Mouse (Mus musculus) embryo, embryonic 10.5 days (tissue): ENCODE data around the gene Cmbl.

Experiments
- DNase-seq: peaks from one replicate; pipeline ENCODE4 v3.0.0-alpha.2; 2015; ENCODE audit warnings: low spot score

Gene Cmbl

DNA sequence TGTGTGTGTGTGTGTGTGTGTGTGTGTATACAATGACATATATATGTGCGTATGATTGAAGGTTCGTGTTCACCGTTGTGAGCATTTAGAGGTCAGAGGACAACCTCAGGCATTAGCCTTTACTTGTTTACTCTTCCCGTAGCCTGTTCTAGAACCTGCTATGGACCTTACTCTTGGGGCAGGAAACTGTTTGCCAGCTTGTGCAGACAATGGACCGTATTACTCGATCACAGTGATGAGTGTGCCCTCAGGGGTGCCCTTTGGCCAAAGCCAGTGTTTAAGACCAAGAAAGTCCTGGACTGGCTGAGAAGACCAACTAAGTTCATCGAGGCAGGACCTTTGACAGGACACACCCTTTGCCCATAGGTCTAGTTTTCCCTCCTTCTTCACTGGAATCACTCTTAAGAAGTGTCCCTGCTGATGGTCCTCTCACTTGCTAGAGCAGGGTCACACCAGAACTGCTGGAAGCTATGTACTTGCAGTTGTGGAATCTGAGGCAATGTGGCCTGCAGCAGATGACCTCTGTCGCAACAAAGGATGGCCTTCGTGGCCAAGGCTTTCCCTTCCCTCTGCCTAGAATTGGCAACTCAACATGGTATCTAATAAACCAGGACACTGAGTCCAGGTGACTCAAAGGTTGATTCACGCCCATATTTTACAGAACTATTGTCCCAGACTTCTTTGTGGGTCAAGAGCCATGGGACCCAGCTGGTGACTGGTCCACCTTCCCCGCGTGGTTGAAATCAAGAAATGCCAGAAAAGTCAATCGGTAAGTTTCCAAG is 18.3 kb downstream of the Cmbl start:
- no peak for DNase-seq

DNA sequence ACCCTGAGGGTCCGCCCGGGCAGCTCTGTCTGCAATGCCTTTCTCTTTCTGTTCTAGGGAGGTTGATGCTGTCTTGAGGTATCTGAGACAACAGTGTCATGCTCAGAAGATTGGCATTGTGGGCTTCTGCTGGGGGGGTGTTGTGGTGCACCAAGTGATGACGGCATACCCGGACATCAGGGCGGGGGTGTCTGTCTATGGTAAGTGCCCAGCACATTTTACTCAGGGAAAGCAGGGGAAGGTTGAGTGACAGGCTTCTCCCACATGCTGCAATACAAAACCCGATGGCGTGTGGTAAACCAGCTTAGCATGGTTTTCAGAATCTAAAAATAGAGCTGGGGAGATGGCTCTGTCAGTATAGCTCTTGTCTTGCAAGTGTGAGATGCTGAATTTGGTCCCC is 20.0 kb downstream of the Cmbl start:
- no peak for DNase-seq

DNA sequence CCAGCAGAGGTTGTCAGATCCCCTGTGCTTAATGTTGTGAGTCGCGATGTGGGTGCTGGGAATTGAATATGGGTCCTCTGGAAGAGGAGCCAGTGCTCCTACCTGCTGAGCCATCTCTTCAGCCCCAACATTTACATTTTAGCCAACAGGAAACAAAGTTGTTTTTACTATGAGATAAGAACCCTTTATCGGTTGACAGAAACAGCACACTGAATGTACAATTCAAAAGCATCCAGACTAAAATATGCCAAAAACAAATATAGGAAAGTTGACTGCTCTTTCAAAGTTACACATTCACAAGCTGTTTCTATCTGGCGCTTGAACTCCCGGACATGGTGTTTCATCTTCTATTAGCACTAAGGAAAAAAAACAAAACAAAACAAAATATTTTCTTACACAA is 20.9 kb downstream of the Cmbl start:
- no peak for DNase-seq

DNA sequence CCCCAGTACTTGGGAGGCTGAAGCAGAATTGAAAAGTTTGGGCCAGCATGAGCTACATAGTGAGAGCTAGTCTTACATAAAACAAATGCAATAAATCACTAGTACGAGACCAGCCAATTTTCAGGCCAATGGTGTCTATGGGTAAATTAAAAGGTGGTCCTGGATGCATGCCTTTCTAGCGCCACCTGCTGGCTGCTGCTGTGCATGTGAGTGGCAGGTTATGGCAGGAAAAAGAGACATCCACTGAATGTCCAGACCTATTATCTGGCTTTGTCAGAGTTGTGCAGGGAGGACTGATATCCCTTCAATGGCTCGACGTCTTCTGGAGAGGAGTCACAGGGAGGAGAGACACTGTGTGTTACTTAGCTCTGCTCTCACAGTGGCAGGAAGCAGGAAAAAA is 21.3 kb downstream of the Cmbl start:
- peak; percentile 93 for DNase-seq

DNA sequence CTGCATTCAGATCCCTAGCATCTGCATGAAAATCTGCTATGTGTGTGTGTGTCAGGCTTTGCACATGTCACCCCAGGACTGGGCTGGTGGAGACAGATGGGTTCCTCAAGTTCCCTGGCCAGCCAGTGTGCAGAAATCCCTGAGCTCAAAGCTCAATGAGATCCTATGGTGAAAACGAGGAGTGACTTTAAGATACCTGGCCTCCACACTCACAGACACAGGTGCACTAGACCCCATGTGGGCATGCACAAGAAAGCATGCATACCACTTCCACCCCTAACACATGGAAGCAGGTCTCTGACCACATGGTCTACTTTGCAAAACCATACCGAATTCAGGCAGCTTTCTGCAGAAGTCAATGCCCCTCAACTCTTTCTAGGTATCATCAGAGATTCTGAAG is 22.6 kb downstream of the Cmbl start:
- no peak for DNase-seq

DNA sequence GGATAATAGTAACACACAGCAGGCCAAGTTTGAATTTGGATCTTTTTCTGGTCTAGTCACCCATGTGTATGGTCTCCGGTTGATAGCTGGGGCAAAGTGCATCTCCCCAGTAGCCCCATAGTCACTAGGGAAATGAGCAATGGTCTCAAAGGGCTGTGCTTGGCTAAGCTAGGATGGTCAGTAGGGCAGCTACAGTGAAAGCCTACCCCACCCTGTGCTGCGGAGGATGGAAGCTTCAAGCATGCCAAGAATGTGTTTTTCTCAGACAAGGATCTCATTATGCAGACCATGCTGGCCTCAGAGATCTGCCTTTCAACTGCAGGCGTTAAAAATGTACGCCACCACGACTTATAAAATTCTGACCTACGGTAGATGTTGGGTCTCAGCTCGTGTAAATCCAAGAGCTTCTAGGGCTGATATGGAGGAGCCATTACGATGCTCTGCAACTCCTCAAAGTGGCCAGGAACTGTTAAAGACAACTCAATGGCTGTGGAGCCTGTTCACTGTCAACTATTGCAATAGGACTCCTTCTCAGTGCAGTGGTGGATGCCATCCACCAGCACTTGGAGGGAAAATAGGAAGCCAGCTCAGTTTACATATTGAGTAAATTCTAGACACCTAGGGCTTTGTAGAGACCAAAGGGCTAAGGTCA is 23.9 kb downstream of the Cmbl start:
- no peak for DNase-seq

DNA sequence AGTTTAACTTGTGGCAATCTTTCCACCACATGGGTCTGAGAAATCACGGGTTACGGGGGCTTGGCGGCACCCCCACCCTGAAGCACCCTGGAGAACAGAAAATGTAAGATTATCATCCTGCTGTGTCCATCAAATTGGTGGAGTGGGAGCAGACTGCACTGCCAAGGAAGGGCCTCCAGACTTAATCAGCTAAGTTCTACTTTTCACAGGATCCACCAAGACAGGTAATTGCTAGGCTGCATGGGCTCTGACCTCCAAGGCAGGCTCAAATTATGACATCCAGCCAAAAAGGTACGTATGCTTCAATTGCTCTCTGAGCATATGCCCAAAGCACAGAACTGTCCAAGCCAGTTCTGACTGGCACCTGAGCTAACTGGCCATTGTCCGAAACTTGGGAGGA is 25.0 kb downstream of the Cmbl start:
- no peak for DNase-seq

DNA sequence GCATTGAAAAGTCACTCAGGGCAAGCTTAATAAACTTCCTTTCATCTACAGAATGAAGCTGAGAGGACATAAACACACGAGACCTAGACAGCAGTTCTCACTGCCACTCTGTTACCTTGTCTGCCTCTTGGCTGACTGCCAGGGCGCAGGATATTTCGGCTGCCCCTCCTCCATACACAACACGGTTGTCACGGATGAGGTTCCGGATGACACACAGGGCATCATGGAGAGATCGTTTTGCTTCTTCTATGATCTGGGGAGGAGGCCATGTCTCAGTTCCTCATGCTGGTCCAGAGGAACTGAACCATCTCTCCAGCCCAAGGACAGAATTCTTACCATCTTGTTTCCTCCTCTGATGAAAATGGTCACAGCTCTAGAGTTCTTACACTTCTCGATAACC is 27.3 kb downstream of the Cmbl start:
- no peak for DNase-seq

DNA sequence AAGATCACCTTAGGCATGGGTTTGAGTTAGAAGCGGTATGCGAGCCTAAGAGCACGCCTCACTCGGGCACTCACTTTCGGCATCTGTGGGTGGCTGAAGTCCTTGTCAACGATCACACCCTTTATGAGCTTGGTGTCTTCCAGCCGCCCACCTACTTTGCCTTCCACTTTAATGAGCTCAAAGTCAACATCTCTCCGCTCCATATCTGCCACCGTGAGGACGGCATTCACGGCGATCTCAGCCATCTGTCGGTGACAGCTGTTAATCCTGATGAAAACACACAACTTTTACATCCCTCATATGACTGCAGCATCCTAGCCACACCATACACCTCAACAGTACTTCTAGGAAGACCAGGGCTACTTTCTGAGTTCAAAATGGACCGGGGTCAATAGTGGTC is 29.1 kb downstream of the Cmbl start:
- DNase-seq: no peak

DNA sequence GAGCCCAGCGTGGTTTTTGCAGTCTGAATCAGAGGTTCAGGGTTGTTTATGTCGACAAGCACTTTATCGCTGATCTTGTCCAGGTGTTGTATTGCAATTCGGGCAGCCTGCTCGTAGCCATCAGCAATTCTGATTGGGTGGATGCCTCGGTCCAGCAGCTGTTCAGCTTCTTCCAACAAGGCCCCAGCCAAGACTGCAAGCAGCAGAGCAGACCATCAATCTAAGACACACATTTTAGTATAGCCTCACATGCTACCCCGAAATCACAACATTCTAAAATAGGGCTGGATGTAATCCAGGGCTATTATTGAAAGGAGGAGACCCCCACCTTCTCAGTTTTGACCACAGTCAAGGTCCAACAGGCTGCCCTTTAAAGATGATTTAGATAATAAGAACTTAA is 30.5 kb downstream of the Cmbl start:
- DNase-seq: no peak

DNA sequence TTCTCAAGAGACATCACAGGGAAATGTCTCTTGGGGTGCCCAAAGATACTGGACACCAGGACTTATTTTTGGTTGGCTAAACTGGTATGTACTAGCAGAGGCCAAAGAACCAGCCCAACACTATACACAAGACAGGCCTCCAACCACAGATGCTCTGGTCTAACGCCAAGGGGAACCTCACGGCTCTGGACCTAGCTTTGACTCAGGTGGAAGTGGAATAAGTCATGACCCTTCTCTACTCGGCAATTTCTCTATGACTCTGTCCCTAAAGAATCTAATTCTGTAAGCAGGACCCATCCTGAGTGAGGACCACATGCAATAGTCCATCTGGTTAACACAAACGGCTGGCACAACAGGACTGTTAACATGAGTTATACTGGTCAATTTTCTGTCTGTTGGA is 34.6 kb downstream of the Cmbl start:
- no peak for DNase-seq

DNA sequence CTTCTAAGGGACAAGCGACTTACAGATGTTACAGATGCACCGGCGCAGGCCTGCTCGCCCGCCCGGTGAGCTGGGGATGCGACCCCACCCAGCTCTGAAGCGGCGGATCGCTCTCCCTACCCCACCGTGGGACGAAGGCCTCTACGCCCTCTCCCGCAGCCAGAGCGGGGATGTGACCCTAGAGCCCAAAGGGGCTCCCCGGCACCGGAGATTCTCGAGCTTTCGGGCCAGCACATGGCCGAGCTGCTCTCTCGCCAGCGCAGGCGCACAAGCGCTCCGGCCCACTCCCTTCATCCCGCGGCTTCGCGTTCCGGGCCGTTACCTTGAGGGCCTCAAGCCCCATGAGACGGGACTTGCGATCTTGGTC is 36.1 kb downstream of the Cmbl start:
- DNase-seq: no peak

DNA sequence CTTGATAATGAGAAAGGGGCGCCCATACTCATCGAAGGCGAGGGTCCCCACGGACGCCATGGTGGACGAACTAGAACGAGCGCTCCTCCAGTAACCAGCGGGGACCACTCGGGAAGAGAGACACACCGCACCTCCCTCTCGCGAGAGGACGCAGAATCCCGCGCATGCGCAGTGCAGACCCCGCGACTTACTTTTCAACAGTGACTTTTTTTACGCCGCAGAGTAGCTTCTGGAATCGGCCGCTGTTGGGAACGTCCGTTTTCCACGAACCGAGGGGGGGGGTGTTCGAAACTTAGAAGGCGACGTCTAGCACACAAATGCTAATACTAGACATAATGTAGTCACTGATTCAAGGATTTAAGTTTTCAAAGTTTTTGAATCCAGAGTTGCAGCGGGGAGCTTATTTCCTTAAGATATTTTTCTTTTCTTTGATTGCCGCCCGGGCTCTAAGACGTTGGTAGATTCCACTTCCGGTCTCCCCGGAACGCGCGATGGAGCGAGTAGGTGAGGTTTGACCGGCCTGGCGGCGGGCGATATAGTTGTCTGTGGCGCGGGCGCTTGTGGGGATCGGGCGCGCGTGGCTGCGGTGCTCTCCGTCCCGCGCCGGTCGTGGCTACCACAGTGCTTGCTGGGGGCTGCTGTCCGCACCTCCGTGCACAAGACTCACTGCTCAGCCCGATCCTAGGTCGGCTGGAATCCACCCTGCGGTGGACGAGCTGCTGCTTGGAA is 36.6 kb downstream of the Cmbl start, which contains the start of the genes Cct5 and Fam173b:
TSS of gene Cct5 (minus strand) at position 159 of the 729 bp plus-strand sequence.
TSS of gene Fam173b (plus strand) at position 207 of the 729 bp plus-strand sequence.
- peak; percentile 99 for DNase-seq

DNA sequence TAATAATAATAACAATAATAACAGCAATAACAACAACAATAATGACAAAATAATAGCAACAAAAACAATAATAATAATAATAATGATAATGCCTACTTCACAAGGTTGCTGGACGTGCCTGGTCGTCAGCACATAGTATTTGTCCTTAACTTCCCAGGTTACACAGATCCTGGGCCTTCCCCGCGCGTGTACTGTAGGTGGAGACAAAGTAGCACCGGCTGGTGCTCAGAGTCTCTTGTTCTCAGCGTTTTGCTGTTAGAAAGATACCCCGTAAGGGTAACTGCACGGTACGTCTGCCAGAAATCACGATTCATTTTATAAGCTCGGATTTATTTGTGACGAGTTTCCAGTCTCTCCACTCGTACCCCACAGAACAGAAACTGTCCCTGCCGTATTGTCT is 37.2 kb downstream of the Cmbl start:
- peak; percentile 80 for DNase-seq

DNA sequence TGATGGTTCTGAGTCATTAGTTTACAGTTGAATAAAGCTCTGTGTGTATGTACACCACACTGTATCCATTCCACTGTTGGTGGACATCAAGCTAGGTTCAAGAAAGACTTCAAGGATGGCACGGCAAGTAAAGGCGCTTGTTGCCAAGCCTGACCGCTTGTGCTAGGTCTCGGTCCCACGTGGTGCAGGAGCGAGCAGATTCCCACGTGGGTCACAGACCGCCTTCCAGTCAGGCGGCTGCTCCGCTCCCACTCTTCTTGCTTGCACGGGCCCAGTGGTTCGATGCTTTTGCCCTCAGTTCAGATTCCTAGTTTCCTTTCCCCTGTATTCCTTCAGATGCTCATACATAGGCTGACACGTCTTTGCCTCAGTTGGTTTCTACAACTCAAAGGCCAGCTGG is 37.9 kb downstream of the Cmbl start:
- DNase-seq: no peak

DNA sequence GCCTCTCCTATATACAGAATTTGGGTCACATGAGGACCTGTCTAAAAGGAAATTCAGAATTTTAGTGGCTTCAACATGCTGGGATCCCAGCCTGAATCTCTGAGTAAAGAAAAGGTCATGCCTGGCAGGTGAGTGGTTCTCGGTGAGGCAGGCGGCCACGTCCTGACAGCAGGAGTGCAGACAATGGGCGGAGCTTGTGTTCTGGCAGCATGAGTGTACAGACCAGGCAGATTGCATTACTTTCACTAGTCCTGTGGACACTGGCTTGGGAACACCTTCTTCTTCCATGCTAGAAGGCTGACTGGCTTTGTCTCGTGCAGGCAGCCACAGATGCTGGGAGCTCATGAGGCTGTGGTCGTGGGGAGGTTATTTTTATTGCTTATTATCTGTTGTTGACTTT is 41.6 kb downstream of the Cmbl start:
- DNase-seq: no peak

DNA sequence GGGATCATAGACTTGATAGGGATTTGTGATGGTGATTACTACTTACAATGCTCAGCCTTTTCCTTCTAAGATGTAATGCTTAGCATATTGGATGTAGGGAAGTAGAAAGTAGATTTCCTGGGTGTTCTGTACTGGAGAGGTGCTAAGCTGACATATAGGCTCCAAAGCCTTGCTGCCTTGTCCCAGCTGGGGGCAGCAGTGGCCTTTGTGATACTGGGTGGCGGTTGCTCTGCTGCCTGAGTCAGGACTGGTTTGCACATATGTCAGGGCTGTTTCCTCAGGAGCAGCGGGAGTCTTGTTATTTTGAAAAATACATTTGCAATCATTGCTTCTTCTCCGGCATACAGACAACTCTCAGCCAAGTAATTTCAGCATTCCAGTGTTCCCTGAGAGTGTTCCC is 45.8 kb downstream of the Cmbl start:
- DNase-seq: peak; percentile 46

DNA sequence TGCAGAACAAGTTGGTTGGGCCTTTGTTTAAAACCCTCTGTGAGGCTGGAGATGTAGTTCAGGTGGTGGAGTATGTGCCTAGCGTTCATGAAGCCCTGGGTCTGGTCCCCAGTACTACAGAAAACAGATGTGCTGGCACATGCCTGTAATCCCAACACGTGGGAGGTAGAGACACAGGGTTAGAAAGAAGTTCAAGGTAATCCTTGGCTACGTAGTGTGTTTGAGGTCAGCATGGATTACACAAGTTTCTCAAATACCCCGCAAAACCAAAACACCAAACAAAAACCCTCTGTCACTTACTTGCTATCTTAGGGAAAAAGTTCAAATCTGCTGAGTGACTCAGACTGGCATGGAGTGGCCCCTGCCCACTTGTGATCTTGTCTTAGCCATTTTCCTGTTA is 46.8 kb downstream of the Cmbl start:
- DNase-seq: no peak

DNA sequence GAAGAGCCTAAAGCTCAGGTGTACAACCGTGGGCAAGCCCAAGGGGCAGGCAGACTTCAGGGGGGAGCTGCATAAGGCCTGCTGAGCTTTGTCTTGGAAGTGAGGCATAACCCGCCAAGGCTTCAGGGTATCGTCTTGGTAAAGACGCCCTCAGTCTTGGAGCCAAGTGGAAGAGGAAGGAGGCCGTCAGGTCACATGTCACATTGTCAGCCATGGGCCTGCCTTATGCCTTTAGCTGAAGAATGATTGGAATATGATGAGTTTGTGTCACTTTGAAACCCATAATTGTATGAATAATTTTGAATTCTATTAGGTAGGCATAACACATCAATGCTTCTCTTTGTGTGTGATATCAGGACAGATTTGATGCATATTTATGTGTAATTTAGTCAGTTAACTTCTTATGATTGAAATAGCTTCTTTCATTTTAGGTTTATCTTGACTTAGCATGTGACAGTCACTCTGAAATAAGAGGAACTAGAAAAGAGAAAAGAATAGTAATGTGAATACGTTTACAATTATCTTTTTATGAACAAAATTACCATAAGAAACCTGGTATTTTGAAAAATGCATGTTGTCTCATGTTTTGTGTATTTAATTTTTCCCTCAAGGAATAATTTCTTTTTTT is 48.8 kb downstream of the Cmbl start:
- no peak for DNase-seq

DNA sequence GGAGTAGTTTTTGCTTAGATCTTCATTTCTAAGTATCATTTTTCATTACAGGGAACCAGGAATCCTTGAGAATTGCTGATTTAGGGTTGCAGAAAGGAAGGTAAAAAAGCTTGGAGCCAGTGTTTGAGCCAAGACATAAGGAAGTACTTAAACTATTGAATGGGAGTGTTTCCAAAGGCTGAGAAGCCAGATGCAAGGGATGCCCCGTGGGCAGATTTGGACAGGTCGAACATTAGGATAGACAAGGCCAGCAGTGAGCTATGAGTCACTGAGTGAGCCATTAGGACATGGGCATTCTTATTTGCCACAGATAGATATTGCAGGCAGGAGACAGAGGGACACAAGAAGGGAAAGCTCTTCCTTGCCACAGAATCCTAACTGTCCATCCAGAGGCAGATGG is 49.5 kb downstream of the Cmbl start:
- DNase-seq: no peak

DNA sequence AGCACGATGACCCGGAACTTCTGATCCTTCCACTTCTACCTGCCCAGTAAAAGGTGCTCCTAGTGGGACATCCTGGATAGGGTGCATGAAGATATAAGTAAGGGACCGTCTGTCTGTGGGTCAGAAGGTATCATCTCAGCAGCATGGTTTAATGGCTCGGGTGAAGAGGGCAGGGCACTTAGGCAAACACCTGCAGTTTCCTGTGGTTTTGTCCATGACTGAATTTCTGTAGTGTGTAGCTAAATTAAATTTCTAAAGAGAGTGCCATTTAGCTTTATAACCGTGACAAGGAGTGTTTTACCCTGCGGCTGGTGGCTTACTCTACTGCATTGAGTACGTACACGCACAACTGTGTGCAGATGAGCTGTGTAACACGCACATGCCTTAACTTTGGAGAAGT is 52.1 kb downstream of the Cmbl start:
- DNase-seq: no peak

DNA sequence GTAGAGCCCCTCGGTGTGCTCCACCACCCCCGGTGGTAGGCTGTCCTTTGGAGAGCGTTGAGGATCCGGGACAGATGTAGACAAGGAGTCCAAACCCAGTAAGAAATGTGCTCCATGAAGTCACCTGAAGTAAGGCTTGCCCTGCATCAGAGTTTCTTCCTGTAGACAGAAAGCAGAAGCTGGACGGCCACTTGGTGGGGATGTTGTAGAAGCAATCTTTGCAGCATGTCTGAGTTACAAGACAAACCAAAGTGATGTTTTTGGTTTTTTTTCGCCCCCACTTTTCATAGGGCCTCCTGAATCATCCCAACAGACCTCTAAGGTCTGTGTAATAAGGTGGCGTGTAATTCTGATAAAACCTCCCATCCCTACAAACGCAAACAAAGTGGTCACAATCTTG is 54.3 kb downstream of the Cmbl start:
- no peak for DNase-seq
